Mouse (Mus musculus) adrenal gland, adult (tissue): ENCODE measurements around the gene Olfr1416.
"Not testable (repeated sequence)": the region's sequence is repeated elsewhere in the genome, so short reads cannot be mapped to it uniquely, and the experiment has no call there.

Experiments
- DNase-seq, 2 experiments: peaks; one replicate each; pipeline ENCODE4 v3.0.0; 2022 to 2023; ENCODE audit warnings: low spot score in 1 of 2; ENCODE audit not compliant: inconsistent age in 2 of 2

The Olfr1416 gene

GRCm38 (mm10) chr1:92485013-92485412 lies at the start of gene Olfr1416:
Gene Olfr1416 (minus strand): TSS chr1:92485113.
- no peak for DNase-seq

GRCm38 (mm10) chr1:92523764-92524163 lies 38.9 kb upstream of the Olfr1416 start:
- DNase-seq = no peak

GRCm38 (mm10) chr1:92521376-92521775 lies 36.5 kb upstream of the Olfr1416 start:
- DNase-seq = peak; percentile 13 to 65

GRCm38 (mm10) chr1:92519046-92519445 lies 34.1 kb upstream of the Olfr1416 start:
- no peak for DNase-seq

- DNase-seq = no peak
Measured at GRCm38 (mm10) chr1:92518561-92518960, 33.6 kb upstream of the Olfr1416 start, which contains the start of gene Olfr1414. Gene Olfr1414 (minus strand): TSS chr1:92518661.

- DNase-seq = peak in 1 of 2 experiments; percentile 39
Measured at GRCm38 (mm10) chr1:92515390-92515789, 30.5 kb upstream of the Olfr1416 start.

- DNase-seq = not testable (repeated sequence)
Measured at GRCm38 (mm10) chr1:92511646-92512045, 26.7 kb upstream of the Olfr1416 start.

GRCm38 (mm10) chr1:92496001-92496400 lies 11.1 kb upstream of the Olfr1416 start, which contains the start of gene Olfr1415:
Gene Olfr1415 (minus strand): TSS chr1:92496101.
- no peak for DNase-seq

- DNase-seq = no peak
Measured at GRCm38 (mm10) chr1:92474066-92474578, 10.8 kb downstream of the Olfr1416 start.

- peak; percentile 94 to 99 for DNase-seq
Measured at GRCm38 (mm10) chr1:92473165-92474041, 11.5 kb downstream of the Olfr1416 start, which contains the start of gene Ndufa10. Gene Ndufa10 (minus strand): TSS chr1:92473860.

GRCm38 (mm10) chr1:92468891-92469290 lies 16.0 kb downstream of the Olfr1416 start:
- no peak for DNase-seq

GRCm38 (mm10) chr1:92458416-92458815 lies 26.5 kb downstream of the Olfr1416 start:
- no peak for DNase-seq

GRCm38 (mm10) chr1:92457758-92458157 lies 27.2 kb downstream of the Olfr1416 start:
- DNase-seq = no peak

- DNase-seq = peak in 1 of 2 experiments; percentile 83
Measured at GRCm38 (mm10) chr1:92453751-92454445, 31.0 kb downstream of the Olfr1416 start.

GRCm38 (mm10) chr1:92448293-92448692 lies 36.6 kb downstream of the Olfr1416 start:
- no peak for DNase-seq

- DNase-seq = peak; percentile 49 to 86
Measured at GRCm38 (mm10) chr1:92441453-92442063, 43.4 kb downstream of the Olfr1416 start.

- DNase-seq = peak; percentile 61 to 88
Measured at GRCm38 (mm10) chr1:92440066-92440750, 44.7 kb downstream of the Olfr1416 start.

- DNase-seq = peak; percentile 37 to 74
Measured at GRCm38 (mm10) chr1:92437678-92438271, 47.1 kb downstream of the Olfr1416 start.

- no peak for DNase-seq
Measured at GRCm38 (mm10) chr1:92436831-92437321, 48.0 kb downstream of the Olfr1416 start.

- no peak for DNase-seq
Measured at GRCm38 (mm10) chr1:92434986-92435385, 49.9 kb downstream of the Olfr1416 start.
